Mouse (Mus musculus) liver, adult 2 months (tissue): ENCODE measurements around the gene Dgkq.

Source experiments
- CTCF ChIP-seq: fragments of 200-500 bp; IDR thresholded peaks from 2 replicates; pipeline ENCODE4 v1.5.1; 2011; ENCODE audit warnings: low read depth, low read length, control low read depth
- POLR2A ChIP-seq: fragments of 200-500 bp; IDR thresholded peaks from 2 replicates; pipeline ENCODE4 v1.6.1; 2011; ENCODE audit warnings: low read length, control low read depth; ENCODE audit not compliant: insufficient read depth; ENCODE audit errors: extremely low read depth

GRCm38 (mm10) chr5:108693872-108694288, 24.4 kb upstream of the Dgkq start:
- TF ChIP-seq CTCF (no peak), POLR2A (peak; percentile 46; the same call in 1 of the 2 replicates)
